Mouse (Mus musculus) ES-Bruce4 (cell line): Measurements from ENCODE around the gene Lrpap1.

Experiments
- CTCF ChIP-seq: IDR thresholded peaks from one replicate; pipeline ENCODE4 v1.8.1; 2011; ENCODE audit warnings: low read depth, low read length
- EP300 ChIP-seq: IDR thresholded peaks from 2 replicates; pipeline ENCODE4 v1.6.1; 2011; ENCODE audit warnings: low read depth, low read length; ENCODE audit not compliant: insufficient read depth
- POLR2A ChIP-seq: IDR thresholded peaks from one replicate; pipeline ENCODE4 v1.8.1; 2011; ENCODE audit warnings: low read length; ENCODE audit not compliant: insufficient read depth

- TF ChIP-seq CTCF: peak; percentile 51
- no peak for TF ChIP-seq EP300
- no peak for TF ChIP-seq POLR2A
Observed at GRCm38 (mm10) chr5:35131237-35131636, 25.7 kb upstream of the Lrpap1 start.
